ENCODE assay signal across 9 mouse cellular contexts in genomic region chr7:94046029-94046428, GRCm38 (mm10).
DNase-seq lines count a peak whose midpoint lies in the region; ATAC-seq and TF ChIP-seq lines count a peak whose summit lies in the region.
"Had no signal": no experiment of that assay in that cellular context is flagged by ENCODE, and none has a peak within 500 bp of the region (broad histone marks: within the 10 kb centered on the region; RNA-seq: fewer than 3 reads in every experiment).

No protein-coding gene starts in this region.

- no peak overlapping the region for H3K9ac ChIP-seq in heart, adult 2 months (ENCODE audit: low read depth, low read length)
- no peak overlapping the region for H3K9ac ChIP-seq in midbrain, embryonic 14.5 days (replicated peaks; ENCODE audit: low read length)
- no peak overlapping the region for H3K9ac ChIP-seq in midbrain, embryonic 13.5 days (replicated peaks)
- no peak overlapping the region for H3K9ac ChIP-seq in stomach, postnatal 0 days (ENCODE audit: low read length)

- no peak for TF ChIP-seq EP300 in heart, adult 2 months (IDR thresholded peaks at IDR 0.05; ENCODE audit: insufficient read depth, low read depth, low read length)
- no peak for TF ChIP-seq EP300 in stomach, postnatal 0 days (optimal IDR thresholded peaks at IDR 0.05)

- no peaks in the 10 kb centered on the region for H3K27me3 ChIP-seq in heart, adult 2 months (ENCODE audit: control insufficient read depth, insufficient read depth, low read length)
- no peaks in the 10 kb centered on the region for H3K27me3 ChIP-seq in midbrain, embryonic 14.5 days (ENCODE audit: control insufficient read depth, insufficient read depth, low read length)
- H3K27me3 ChIP-seq in midbrain, embryonic 13.5 days: 0 out of 2 replicates have a peak, but pooled peaks cover 4% of the 10 kb centered on the region
- no peaks in the 10 kb centered on the region for H3K27me3 ChIP-seq in stomach, postnatal 0 days (ENCODE audit: control insufficient read depth, insufficient read depth, low read length)

- no peak for TF ChIP-seq POLR2A in heart, adult 2 months (IDR thresholded peaks at IDR 0.05; ENCODE audit: insufficient read depth, low read depth, low read length)

- ATAC-seq in midbrain, embryonic 14.5 days (ENCODE audit: low FRiP score, low TSS enrichment): no peak
- ATAC-seq in midbrain, embryonic 13.5 days: no peak
- no peak for ATAC-seq in stomach, postnatal 0 days (ENCODE audit: low FRiP score, low TSS enrichment)
- ATAC-seq in erythroid progenitor cell, adult 5-6 weeks (replicated peaks; ENCODE audit: low FRiP score, poor library complexity, severe bottlenecking): no peak

- 19% methylated on average over 1 of the region's 1 CpGs for WGBS in heart, adult 2 months
- 27% methylated on average over 1 of the region's 1 CpGs for WGBS in midbrain, embryonic 14.5 days
- 24% methylated on average over 1 of the region's 1 CpGs for WGBS in midbrain, embryonic 13.5 days
- 13% methylated on average over 1 of the region's 1 CpGs for WGBS in stomach, postnatal 0 days

- intact Hi-C loops in heart, adult 2 months (cut with DNase I): no loop called here
- intact Hi-C loops in heart, postnatal 25 days (cut with DNase I): loop anchor here (10.0 kb wide), 1 partner anchor 711 kb away; no protein-coding TSS in a partner anchor

- H3K27ac ChIP-seq in heart, adult 2 months: no peak overlapping the region
- no peak overlapping the region for H3K27ac ChIP-seq in midbrain, embryonic 14.5 days (replicated peaks; ENCODE audit: low read depth, low read length)
- H3K27ac ChIP-seq in midbrain, embryonic 13.5 days: no peak overlapping the region
- H3K27ac ChIP-seq in stomach, postnatal 0 days (replicated peaks): no peak overlapping the region
- H3K27ac ChIP-seq: macrophage had no signal

- DNase-seq in heart, adult 2 months: no peak
- DNase-seq in heart, postnatal 25 days (ENCODE audit: low spot score): no peak
- peak; percentile 74 for DNase-seq in midbrain, embryonic 14.5 days
- DNase-seq in embryo, embryonic 9.5 days (ENCODE audit: extremely low spot score): peak; percentile 7
- no peak for DNase-seq in stomach, postnatal 0 days (ENCODE audit: low spot score)
- no peak for DNase-seq in spleen, postnatal 14 days (ENCODE audit: low spot score in 2 of 2)

- H3K36me3 ChIP-seq in heart, adult 2 months (ENCODE audit: control insufficient read depth, insufficient read depth, low read length): no peaks in the 10 kb centered on the region
- H3K36me3 ChIP-seq in midbrain, embryonic 14.5 days (ENCODE audit: control insufficient read depth, insufficient read depth, low read length): no peaks in the 10 kb centered on the region
- H3K36me3 ChIP-seq in midbrain, embryonic 13.5 days: no peaks in the 10 kb centered on the region
- no peaks in the 10 kb centered on the region for H3K36me3 ChIP-seq in stomach, postnatal 0 days (ENCODE audit: control insufficient read depth, insufficient read depth, low read length)

- no peaks in the 10 kb centered on the region for H3K4me1 ChIP-seq in heart, adult 2 months (ENCODE audit: control insufficient read depth, insufficient read depth, low read length)
- H3K4me1 ChIP-seq in midbrain, embryonic 14.5 days (ENCODE audit: control insufficient read depth, insufficient read depth, low read length): no peaks in the 10 kb centered on the region
- peaks cover 9% of the 10 kb centered on the region; the same call in 1 of the 2 replicates for H3K4me1 ChIP-seq in midbrain, embryonic 13.5 days (replicated peaks)
- no peaks in the 10 kb centered on the region for H3K4me1 ChIP-seq in stomach, postnatal 0 days (replicated peaks; ENCODE audit: control insufficient read depth, insufficient read depth)

- peak; percentile 56 for TF ChIP-seq CTCF in heart, adult 2 months (IDR thresholded peaks at IDR 0.05)
- peak; percentile 74 for TF ChIP-seq CTCF in stomach, postnatal 0 days (IDR thresholded peaks at IDR 0.05; ENCODE audit: low read depth)

- no peak overlapping the region for H3K4me2 ChIP-seq in midbrain, embryonic 14.5 days (ENCODE audit: low read length)
- H3K4me2 ChIP-seq in midbrain, embryonic 13.5 days (replicated peaks): no peak overlapping the region
- no peak overlapping the region for H3K4me2 ChIP-seq in stomach, postnatal 0 days (replicated peaks; ENCODE audit: low read depth)

- no peak overlapping the region for H3K4me3 ChIP-seq in heart, adult 2 months
- no peak overlapping the region for H3K4me3 ChIP-seq in midbrain, embryonic 14.5 days (replicated peaks; ENCODE audit: low read depth, low read length)
- no peak overlapping the region for H3K4me3 ChIP-seq in midbrain, embryonic 13.5 days (replicated peaks)
- no peak overlapping the region for H3K4me3 ChIP-seq in stomach, postnatal 0 days (ENCODE audit: low read depth, low read length)

- no peaks in the 10 kb centered on the region for H3K79me2 ChIP-seq in heart, adult 2 months (replicated peaks; ENCODE audit: control insufficient read depth, insufficient read depth, low read length)

- H3K9me3 ChIP-seq in midbrain, embryonic 14.5 days (ENCODE audit: control insufficient read depth, low read length): no peaks in the 10 kb centered on the region
- H3K9me3 ChIP-seq in midbrain, embryonic 13.5 days: no peaks in the 10 kb centered on the region
- H3K9me3 ChIP-seq in stomach, postnatal 0 days (ENCODE audit: control insufficient read depth, low read length): no peaks in the 10 kb centered on the region

Comparison
In these comparisons a context has a peak if more than half of its experiments do, and no peak if none do; other contexts are left out.
1. DNase-seq: peak in midbrain, embryonic 14.5 days (single experiment) and embryo, embryonic 9.5 days (single experiment); none in heart, adult 2 months (0 of 2), heart, postnatal 25 days (single experiment), stomach, postnatal 0 days (single experiment) and spleen, postnatal 14 days (0 of 2).